ENCODE assay signal across 8 mouse cellular contexts in the genomic region with DNA sequence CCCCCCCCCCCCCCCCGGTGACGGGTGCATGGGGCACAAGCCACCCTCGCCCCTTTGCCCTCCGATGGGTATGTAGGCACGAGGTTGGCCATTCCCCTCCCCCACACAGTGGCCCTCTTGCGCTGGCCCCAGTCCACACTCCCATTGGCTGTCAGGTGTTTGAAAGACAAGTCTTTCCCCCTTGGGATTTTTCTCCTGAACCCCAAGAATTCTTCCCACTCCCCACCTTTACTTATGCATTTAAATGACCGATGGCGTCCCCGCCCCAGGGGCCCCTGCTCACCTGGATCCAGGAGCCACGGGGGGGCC. TPM values are rescaled to one million over a fixed set of nuclear protein-coding genes. Genes with fewer than 3 reads are reported as not detected.
DNase-seq lines count a peak whose midpoint lies in the region; ATAC-seq and TF ChIP-seq lines count a peak whose summit lies in the region.

No protein-coding gene starts in this region.

- TF ChIP-seq CTCF in C2C12 (IDR thresholded peaks at IDR 0.05; ENCODE audit: control insufficient read depth, insufficient read depth, insufficient read length): no peak
- TF ChIP-seq CTCF in lung, postnatal 0 days (IDR thresholded peaks at IDR 0.05): no peak

- ATAC-seq in CD4-positive, CD25-positive, alpha-beta regulatory T cell, adult 4 months: no peak
- no peak for ATAC-seq in heart, embryonic 12.5 days (ENCODE audit: insufficient number of reproducible peaks, low FRiP score)
- no peak for ATAC-seq in lung, postnatal 0 days

- peak overlapping the region; percentile 95 for H3K9ac ChIP-seq in heart, embryonic 12.5 days
- H3K9ac ChIP-seq in lung, postnatal 0 days (replicated peaks; ENCODE audit: low read depth): peak overlapping the region; percentile 96

- H3K4me2 ChIP-seq in heart, embryonic 12.5 days: peak overlapping the region; percentile 95
- peak overlapping the region; percentile 94 for H3K4me2 ChIP-seq in lung, postnatal 0 days (replicated peaks; ENCODE audit: low read depth, low read length)

- WGBS in heart, embryonic 12.5 days: under 1% methylated on average over 8 of the region's 10 CpGs
- WGBS in lung, postnatal 0 days: 0% methylated on average over 5 of the region's 10 CpGs

- peaks cover 24% of the 10 kb centered on the region for H3K4me1 ChIP-seq in heart, embryonic 12.5 days (replicated peaks)
- H3K4me1 ChIP-seq in lung, postnatal 0 days (ENCODE audit: insufficient read depth, low read depth, low read length): peaks cover 14% of the 10 kb centered on the region; the same call in 1 of the 2 replicates

- peak overlapping the region; percentile 100 for H3K27ac ChIP-seq in heart, embryonic 12.5 days (ENCODE audit: poor library complexity, severe bottlenecking)
- peak overlapping the region; percentile 100 for H3K27ac ChIP-seq in lung, postnatal 0 days (ENCODE audit: low read length)

- H3K9me3 ChIP-seq in heart, embryonic 12.5 days (replicated peaks): no peaks in the 10 kb centered on the region
- no peaks in the 10 kb centered on the region for H3K9me3 ChIP-seq in lung, postnatal 0 days (ENCODE audit: low read length)

- H3K79me3 ChIP-seq in C2C12 (ENCODE audit: low read depth): peaks cover 62% of the 10 kb centered on the region

- H3K27me3 ChIP-seq in C2C12 (ENCODE audit: control insufficient read depth, insufficient read depth, insufficient read length): no peaks in the 10 kb centered on the region
- H3K27me3 ChIP-seq in heart, embryonic 12.5 days (replicated peaks): no peaks in the 10 kb centered on the region
- no peaks in the 10 kb centered on the region for H3K27me3 ChIP-seq in lung, postnatal 0 days (replicated peaks; ENCODE audit: insufficient read depth, low read length)

- peak overlapping the region; percentile 99 for H3ac ChIP-seq in C2C12 (ENCODE audit: control insufficient read depth, insufficient read length, low read depth)

- DNase-seq in CD4-positive, CD25-positive, alpha-beta regulatory T cell, adult 2 months (ENCODE audit: low read depth, low spot score): peak; percentile 77
- peak; percentile 89 for DNase-seq in cerebellum, adult 9-11 months
- peak; percentile 84 for DNase-seq in kidney, postnatal 10 days
- peak; percentile 81 for DNase-seq in lung, postnatal 0 days (ENCODE audit: low spot score)
- peak; percentile 86 for DNase-seq in skeletal muscle tissue, adult 2 months (ENCODE audit: low read depth, low spot score)

- peaks cover 95% of the 10 kb centered on the region for H3K79me2 ChIP-seq in C2C12 (ENCODE audit: control insufficient read depth, insufficient read depth)

- peak overlapping the region; percentile 86 for H3K4me3 ChIP-seq in C2C12 (ENCODE audit: insufficient read depth, poor library complexity, severe bottlenecking)
- H3K4me3 ChIP-seq in heart, embryonic 12.5 days: peak overlapping the region; percentile 98
- peak overlapping the region; percentile 92 for H3K4me3 ChIP-seq in lung, postnatal 0 days (ENCODE audit: low read depth, low read length)

- TF ChIP-seq EP300 in lung, postnatal 0 days (IDR thresholded peaks at IDR 0.05): no peak

- H3K36me3 ChIP-seq in C2C12 (ENCODE audit: control insufficient read depth, insufficient read depth): peaks cover 28% of the 10 kb centered on the region
- H3K36me3 ChIP-seq in heart, embryonic 12.5 days: peaks cover 31% of the 10 kb centered on the region
- peaks cover 2% of the 10 kb centered on the region; the same call in 1 of the 2 replicates for H3K36me3 ChIP-seq in lung, postnatal 0 days (ENCODE audit: insufficient read depth, low read length)

TF ChIP-seq in C2C12, 6 proteins besides CTCF, POLR2A, EP300 and RAD21:
- TF ChIP-seq USF1 (IDR thresholded peaks at IDR 0.05; ENCODE audit: low read depth) (no peak), FOSL1 (IDR thresholded peaks at IDR 0.05; ENCODE audit: insufficient read depth, low read length, poor library complexity, severe bottlenecking) (no peak), MAX (IDR thresholded peaks at IDR 0.05) (no peak), MYOD1 (IDR thresholded peaks at IDR 0.05; ENCODE audit: control insufficient read depth, insufficient read length, low read depth) (no peak), CEBPB (IDR thresholded peaks at IDR 0.05; ENCODE audit: low read depth) (no peak)

RNA-seq across cellular contexts. Expression of a gene that starts 0.6 kb away (rescaled TPM):
- polyA plus RNA-seq in CD4-positive, CD25-positive, alpha-beta regulatory T cell, adult 4 months (2017; shearing (Covaris generic)): 100 to 1,000 TPM; 108 to 154 TPM
- polyA plus RNA-seq in C2C12 (2012; fragmentation: generic; extraction: Trizol): 127 TPM
- 89.4 and 90.6 TPM in 2 replicates for polyA plus RNA-seq in heart, embryonic 12.5 days (2016; fragmentation: Nextera tagmentation; extraction: Ambion mirVana)
- 80.2 and 80.3 TPM in 2 replicates for polyA plus RNA-seq in lung, postnatal 0 days (2015; fragmentation: Nextera tagmentation; extraction: Ambion mirVana)

RNA-seq across cellular contexts. Expression of a gene that starts 2.5 kb away (rescaled TPM):
- 100 to 1,000 TPM; 144 to 205 TPM for polyA plus RNA-seq in CD4-positive, CD25-positive, alpha-beta regulatory T cell, adult 4 months (2017; shearing (Covaris generic))
- 5.2 TPM for polyA plus RNA-seq in C2C12 (2012; fragmentation: generic; extraction: Trizol)
- polyA plus RNA-seq in heart, embryonic 12.5 days (2016; fragmentation: Nextera tagmentation; extraction: Ambion mirVana): 3.9 and 7.8 TPM in 2 replicates
- 20.7 and 23.9 TPM in 2 replicates for polyA plus RNA-seq in lung, postnatal 0 days (2015; fragmentation: Nextera tagmentation; extraction: Ambion mirVana)

RNA-seq across cellular contexts. Expression of a gene that starts 21.3 kb away (rescaled TPM):
- 10 to 100 TPM in 1 of 2 experiments, 1 to 10 TPM in 1; 3.7 to 27.1 TPM for polyA plus RNA-seq in CD4-positive, CD25-positive, alpha-beta regulatory T cell, adult 4 months (2017; shearing (Covaris generic))
- polyA plus RNA-seq in C2C12 (2012; fragmentation: generic; extraction: Trizol): not detected
- polyA plus RNA-seq in heart, embryonic 12.5 days (2016; fragmentation: Nextera tagmentation; extraction: Ambion mirVana): 0.21 TPM in 1 of 2 replicates, not detected in the other
- polyA plus RNA-seq in lung, postnatal 0 days (2015; fragmentation: Nextera tagmentation; extraction: Ambion mirVana): 1.8 and 2.2 TPM in 2 replicates

RNA-seq across cellular contexts. Expression of a gene that starts 29.7 kb away (rescaled TPM):
- polyA plus RNA-seq in CD4-positive, CD25-positive, alpha-beta regulatory T cell, adult 4 months (2017; shearing (Covaris generic)): 10 to 100 TPM; 56.0 to 68.2 TPM
- not detected for polyA plus RNA-seq in C2C12 (2012; fragmentation: generic; extraction: Trizol)
- 0.26 and 0.37 TPM in 2 replicates for polyA plus RNA-seq in heart, embryonic 12.5 days (2016; fragmentation: Nextera tagmentation; extraction: Ambion mirVana)
- 0.48 and 1.1 TPM in 2 replicates for polyA plus RNA-seq in lung, postnatal 0 days (2015; fragmentation: Nextera tagmentation; extraction: Ambion mirVana)

RNA-seq across cellular contexts. Expression of a gene that starts 31.0 kb away (rescaled TPM):
- polyA plus RNA-seq in CD4-positive, CD25-positive, alpha-beta regulatory T cell, adult 4 months (2017; shearing (Covaris generic)): 1 to 10 TPM; 3.4 to 6.2 TPM
- polyA plus RNA-seq in C2C12 (2012; fragmentation: generic; extraction: Trizol): not detected
- 0.33 and 0.41 TPM in 2 replicates for polyA plus RNA-seq in heart, embryonic 12.5 days (2016; fragmentation: Nextera tagmentation; extraction: Ambion mirVana)
- polyA plus RNA-seq in lung, postnatal 0 days (2015; fragmentation: Nextera tagmentation; extraction: Ambion mirVana): 6.9 and 7.2 TPM in 2 replicates
